Mouse (Mus musculus) hindbrain, embryonic 14.5 days (tissue): ENCODE measurements around the gene Glb1. TPM values are rescaled to one million over a fixed set of nuclear protein-coding genes. Genes with fewer than 3 reads are reported as not detected.

Experiments
- ATAC-seq: fragments of 200-750 bp; cut with Nextera tagmentation; 2 replicates; pipeline ENCODE4 v1.8.0; 2017; ENCODE audit warnings: moderate number of reproducible peaks, mild to moderate bottlenecking, moderate TSS enrichment, moderate library complexity; ENCODE audit not compliant: low FRiP score
- DNase-seq: peaks from one replicate; pipeline ENCODE4 v3.0.0-alpha.2; 2015; ENCODE audit warnings: low spot score
- H3K27ac ChIP-seq: fragments of 300-500 bp; sonication (generic); 2 replicates; pipeline ENCODE4 v1.5.1; 2014; ENCODE audit warnings: mild to moderate bottlenecking, moderate library complexity
- H3K27me3 ChIP-seq: fragments of 300-500 bp; sonication (generic); 2 replicates; pipeline ENCODE4 v1.6.1; 2014; ENCODE audit warnings: mild to moderate bottlenecking, low read length, mixed read lengths; ENCODE audit not compliant: control insufficient read depth, insufficient read depth
- H3K36me3 ChIP-seq: fragments of 300-500 bp; sonication (generic); replicated peaks from 2 replicates; pipeline ENCODE4 v1.6.1; 2014; ENCODE audit not compliant: control insufficient read depth, insufficient read depth
- H3K4me1 ChIP-seq: fragments of 300-500 bp; sonication (generic); replicated peaks from 2 replicates; pipeline ENCODE4 v1.6.1; 2014; ENCODE audit warnings: antibody characterized with exemption, low read length, mixed read lengths; ENCODE audit not compliant: control insufficient read depth, insufficient read depth
- H3K4me2 ChIP-seq: fragments of 300-500 bp; sonication (generic); replicated peaks from 2 replicates; pipeline ENCODE4 v1.6.1; 2014; ENCODE audit warnings: mild to moderate bottlenecking, moderate library complexity
- H3K4me3 ChIP-seq: fragments of 300-500 bp; sonication (generic); replicated peaks from 2 replicates; pipeline ENCODE4 v1.5.1; 2014; ENCODE audit warnings: mild to moderate bottlenecking, low read length
- H3K9ac ChIP-seq: fragments of 300-500 bp; sonication (generic); 2 replicates; pipeline ENCODE4 v1.6.1; 2014
- H3K9me3 ChIP-seq: fragments of 300-500 bp; sonication (generic); 2 replicates; pipeline ENCODE4 v1.6.1; 2016; ENCODE audit warnings: low read length; ENCODE audit not compliant: control insufficient read depth
- whole genome bisulfite sequencing: fragments of 180-500 bp; shearing (Covaris S2); extraction: QIAGEN DNeasy Blood & Tissue Kit; methylation state at CpG from one replicate; pipeline ENCODE4 v1.1.7; 2014; 5-methylcytosine and 5-hydroxymethylcytosine counted together
- polyA plus RNA-seq: library from polyadenylated mRNA; unstranded; fragments of >200 nt; fragmentation: Nextera tagmentation; extraction: Ambion mirVana; gene quantifications from 2 replicates; pipeline ENCODE4 v1.2.1, GENCODE M21; 2014

Glb1 gene
- polyA plus RNA-seq, 1 experiment from 2014 or later, result 36.2 TPM

DNA sequence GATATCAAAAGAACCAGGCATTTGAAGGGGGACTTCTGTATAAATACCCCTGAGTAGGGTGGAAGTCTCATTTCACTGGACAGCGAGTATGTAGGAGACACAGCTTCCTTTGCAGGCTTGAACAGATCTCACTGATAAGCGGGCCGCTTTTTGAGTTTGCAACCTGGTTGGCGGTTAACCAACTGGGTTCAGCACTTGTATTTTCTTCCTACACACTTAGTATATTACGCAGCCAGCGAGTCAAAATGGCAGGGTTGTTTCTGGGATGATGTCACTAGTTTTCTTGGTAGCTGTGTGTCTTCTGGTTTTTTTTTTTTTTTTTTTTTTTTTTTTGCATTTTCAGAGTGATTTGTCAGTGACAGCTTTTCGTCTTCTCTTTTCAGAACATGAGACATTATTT lies 20.9 kb downstream of the Glb1 start:
- H3K4me3 ChIP-seq, result no peak overlapping the region
- H3K9me3 ChIP-seq, result no peaks in the 10 kb centered on the region
- H3K4me2 ChIP-seq, result no peak overlapping the region
- no peaks in the 10 kb centered on the region for H3K27me3 ChIP-seq
- H3K36me3 ChIP-seq, result peaks cover 12% of the 10 kb centered on the region
- H3K9ac ChIP-seq, result no peak overlapping the region
- ATAC-seq (no peak), DNase-seq (no peak)
- H3K27ac ChIP-seq, result no peak overlapping the region
- H3K4me1 ChIP-seq, result no peaks in the 10 kb centered on the region
- 97% methylated on average over 7 of the region's 7 CpGs for WGBS

DNA sequence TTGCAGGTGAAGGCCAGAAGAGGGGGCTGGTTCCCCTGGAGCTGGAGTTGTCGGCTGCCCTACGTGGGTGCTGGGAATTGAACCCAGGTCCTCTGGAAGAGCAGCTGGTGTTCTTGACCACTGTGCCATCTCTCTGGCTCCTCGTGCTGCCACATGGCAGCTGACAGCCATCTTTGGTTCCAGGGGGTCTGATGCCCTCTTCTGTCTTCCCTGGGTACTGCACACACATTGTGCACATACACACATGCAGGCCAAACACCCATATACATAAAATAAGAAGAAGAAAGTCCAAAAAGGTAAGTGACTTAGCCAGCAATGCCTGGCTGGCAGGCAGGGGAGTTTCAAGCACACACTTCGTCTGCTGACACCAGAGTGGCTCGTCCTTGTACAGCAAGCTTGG lies 24.7 kb downstream of the Glb1 start:
- Histone ChIP-seq H3K36me3 (peaks cover 16% of the 10 kb centered on the region; the same call in 1 of the 2 replicates), H3K4me1 (no peaks in the 10 kb centered on the region), H3K9me3 (no peaks in the 10 kb centered on the region), H3K27ac (no peak overlapping the region), H3K4me2 (no peak overlapping the region), H3K4me3 (no peak overlapping the region), H3K27me3 (no peaks in the 10 kb centered on the region), H3K9ac (no peak overlapping the region)
- 96% methylated on average over 5 of the region's 5 CpGs for WGBS
- DNase-seq (no peak), ATAC-seq (no peak)

DNA sequence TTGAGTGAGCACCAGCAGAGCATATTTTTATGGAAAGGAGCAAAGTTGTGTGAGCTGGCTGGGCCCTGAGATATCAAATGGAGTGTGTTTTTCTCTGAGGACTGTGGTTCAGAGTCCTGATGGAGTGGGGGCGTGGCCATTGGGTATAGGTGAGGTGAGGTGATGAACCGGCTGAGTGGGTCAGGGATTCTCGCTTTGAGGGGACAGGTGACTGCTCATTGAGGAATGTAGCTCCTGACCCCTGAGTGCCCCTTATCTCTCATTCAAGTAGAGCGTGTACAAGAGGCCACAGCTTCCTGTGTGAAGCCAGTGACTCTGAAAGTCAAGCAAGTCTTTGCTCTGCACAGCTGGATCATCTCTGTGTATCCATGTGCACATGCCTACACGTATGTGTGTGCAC lies 25.3 kb downstream of the Glb1 start:
- H3K4me2 ChIP-seq, result no peak overlapping the region
- H3K27ac ChIP-seq, result no peak overlapping the region
- DNase-seq (no peak), ATAC-seq (no peak)
- H3K27me3 ChIP-seq, result no peaks in the 10 kb centered on the region
- peaks cover 17% of the 10 kb centered on the region; the same call in 1 of the 2 replicates for H3K36me3 ChIP-seq
- 97% methylated on average over 5 of the region's 5 CpGs for WGBS
- H3K4me3 ChIP-seq, result no peak overlapping the region
- H3K9ac ChIP-seq, result no peak overlapping the region
- no peaks in the 10 kb centered on the region for H3K9me3 ChIP-seq
- H3K4me1 ChIP-seq, result no peaks in the 10 kb centered on the region

DNA sequence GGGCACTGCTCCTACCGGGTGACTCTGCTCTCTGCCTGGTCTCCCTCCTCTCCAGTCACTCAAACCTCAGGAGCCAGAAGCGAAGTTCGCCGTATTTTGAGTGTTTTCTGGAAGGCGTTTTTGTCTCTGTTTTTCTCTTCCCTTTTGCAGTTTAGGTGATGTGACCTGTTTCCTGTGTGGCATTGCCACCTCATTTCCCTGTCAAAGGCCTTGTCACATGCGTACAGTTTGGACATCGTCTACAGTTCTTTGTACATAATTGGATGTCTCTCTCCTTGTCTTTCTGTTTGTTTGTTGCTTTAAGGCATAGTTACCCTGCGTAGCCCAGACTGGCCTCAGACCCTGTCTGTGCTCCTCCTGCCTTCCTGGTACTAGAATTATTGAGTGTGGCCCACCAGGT lies 26.5 kb downstream of the Glb1 start:
- H3K27ac ChIP-seq, result no peak overlapping the region
- H3K4me3 ChIP-seq, result no peak overlapping the region
- H3K9me3 ChIP-seq, result no peaks in the 10 kb centered on the region
- peaks cover 17% of the 10 kb centered on the region; the same call in 1 of the 2 replicates for H3K36me3 ChIP-seq
- DNase-seq (no peak), ATAC-seq (no peak)
- H3K4me2 ChIP-seq, result no peak overlapping the region
- H3K9ac ChIP-seq, result no peak overlapping the region
- WGBS, result 94% methylated on average over 8 of the region's 8 CpGs
- H3K27me3 ChIP-seq, result no peaks in the 10 kb centered on the region
- H3K4me1 ChIP-seq, result no peaks in the 10 kb centered on the region

DNA sequence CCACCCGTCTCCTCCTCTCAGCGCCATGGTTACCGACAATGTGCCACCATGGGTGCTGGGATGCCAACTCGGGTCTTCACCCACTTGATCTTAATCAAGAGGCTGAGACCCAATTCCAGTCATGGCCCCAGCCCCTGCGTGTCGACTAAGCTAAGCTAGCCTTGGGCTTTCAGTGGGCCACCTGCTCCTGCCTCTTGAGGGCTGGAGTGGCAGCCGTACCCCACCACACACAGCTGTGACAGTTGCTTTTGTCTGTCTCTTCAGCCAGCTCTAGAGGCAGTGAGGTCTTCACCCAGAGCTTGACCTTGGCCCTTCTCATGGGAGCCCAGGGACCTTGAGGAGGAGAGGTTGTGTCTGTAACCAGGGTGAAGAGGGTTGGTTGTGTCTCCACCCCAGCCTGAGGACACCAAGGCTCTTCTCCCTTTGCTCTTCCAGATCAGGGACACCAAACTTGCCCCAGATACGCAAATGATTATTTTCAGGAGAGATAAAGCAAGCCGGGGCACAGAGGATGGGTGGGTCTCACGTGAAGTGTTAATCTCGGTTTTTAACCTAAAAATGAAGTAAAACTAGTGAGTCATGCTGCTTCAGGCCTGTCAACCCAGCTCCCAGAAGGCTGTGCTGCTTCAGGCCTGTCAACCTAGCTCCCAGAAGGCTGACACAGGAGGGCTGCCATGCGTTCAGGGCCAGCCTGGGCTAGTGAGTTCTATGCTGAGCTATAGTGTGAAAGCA lies 27.4 kb downstream of the Glb1 start:
- no peaks in the 10 kb centered on the region for H3K9me3 ChIP-seq
- WGBS, result 79% methylated on average over 12 of the region's 12 CpGs
- H3K36me3 ChIP-seq, result peaks cover 14% of the 10 kb centered on the region; the same call in 1 of the 2 replicates
- no peak for DNase-seq
- no peak for ATAC-seq
- no peak overlapping the region for H3K4me3 ChIP-seq
- no peak overlapping the region for H3K4me2 ChIP-seq
- H3K9ac ChIP-seq, result no peak overlapping the region
- H3K27ac ChIP-seq, result no peak overlapping the region
- no peaks in the 10 kb centered on the region for H3K27me3 ChIP-seq
- H3K4me1 ChIP-seq, result no peaks in the 10 kb centered on the region

DNA sequence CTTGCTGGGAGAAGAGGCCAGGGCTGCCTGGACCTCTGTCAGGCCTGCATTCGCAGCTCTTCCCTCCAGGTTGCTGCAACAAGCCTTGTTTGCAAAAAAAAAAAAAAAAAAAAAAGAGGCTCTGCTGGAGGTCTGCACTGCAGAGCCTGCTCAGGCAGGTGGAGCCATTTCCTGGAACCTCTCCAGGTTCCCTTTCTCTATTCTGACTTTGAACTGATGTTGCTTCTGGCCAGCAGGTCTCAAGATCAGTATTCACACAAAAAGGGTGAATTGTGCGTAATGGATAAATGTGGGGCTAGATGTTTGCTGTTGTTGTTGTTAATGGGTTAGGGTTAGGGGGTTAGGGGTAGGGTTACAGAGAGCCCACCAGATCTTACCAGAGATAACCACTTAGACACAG lies 34.8 kb downstream of the Glb1 start:
- Histone ChIP-seq H3K27ac (no peak overlapping the region), H3K4me1 (no peaks in the 10 kb centered on the region), H3K36me3 (0 out of 2 replicates have a peak, but pooled peaks cover 10% of the 10 kb centered on the region), H3K9ac (no peak overlapping the region), H3K9me3 (peaks cover 10% of the 10 kb centered on the region; the same call in 1 of the 2 replicates), H3K27me3 (no peaks in the 10 kb centered on the region), H3K4me3 (no peak overlapping the region), H3K4me2 (no peak overlapping the region)
- DNase-seq (no peak), ATAC-seq (no peak)
- 85% methylated on average over 2 of the region's 2 CpGs for WGBS

DNA sequence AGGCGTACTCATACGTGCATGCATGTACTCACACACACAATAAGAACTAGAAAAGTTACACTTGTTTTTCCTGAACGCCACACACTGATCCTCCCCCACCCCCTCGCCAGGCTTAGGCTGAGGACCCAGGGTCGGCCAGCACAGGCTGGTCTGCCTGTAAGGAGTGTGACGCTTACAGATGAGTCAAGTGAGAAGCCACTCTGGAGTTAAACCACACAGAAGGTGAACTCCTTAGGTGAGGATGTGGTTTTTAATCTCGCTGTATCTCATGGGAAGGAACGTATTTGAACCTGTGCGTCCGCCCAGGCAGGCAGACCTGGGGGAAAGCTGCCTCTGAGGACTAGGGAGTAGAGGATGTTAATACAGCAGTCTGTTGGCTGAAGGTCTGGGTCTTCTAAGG lies 39.7 kb downstream of the Glb1 start:
- Histone ChIP-seq H3K36me3 (peaks cover 5% of the 10 kb centered on the region; the same call in 1 of the 2 replicates), H3K27ac (no peak overlapping the region), H3K4me2 (no peak overlapping the region), H3K27me3 (no peaks in the 10 kb centered on the region), H3K4me1 (no peaks in the 10 kb centered on the region), H3K9ac (no peak overlapping the region), H3K9me3 (peaks cover 10% of the 10 kb centered on the region; the same call in 1 of the 2 replicates), H3K4me3 (no peak overlapping the region)
- ATAC-seq, result no peak
- WGBS, result 86% methylated on average over 10 of the region's 10 CpGs
- no peak for DNase-seq

DNA sequence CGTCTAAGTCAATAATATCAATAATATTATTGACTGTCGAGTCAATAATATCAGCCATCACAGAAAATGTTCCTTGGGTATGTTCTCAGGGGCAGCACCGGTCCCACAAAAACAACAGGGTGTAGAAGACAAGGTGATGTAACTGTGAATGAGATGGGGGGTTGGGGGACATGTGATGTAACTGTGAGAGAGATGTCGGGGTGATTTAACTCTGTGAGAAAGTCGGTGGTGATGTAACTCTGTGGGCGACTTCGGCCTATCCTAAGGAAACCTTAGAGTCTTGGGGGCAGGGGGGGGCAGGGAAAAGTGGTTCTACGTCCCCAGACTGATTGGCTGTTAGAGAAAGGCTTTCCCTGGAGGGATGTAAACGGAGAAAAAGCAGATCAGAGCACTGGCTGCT lies 41.3 kb downstream of the Glb1 start:
- ATAC-seq (no peak), DNase-seq (no peak)
- H3K4me1 ChIP-seq, result no peaks in the 10 kb centered on the region
- no peak overlapping the region for H3K27ac ChIP-seq
- H3K9me3 ChIP-seq, result no peaks in the 10 kb centered on the region
- no peak overlapping the region for H3K4me2 ChIP-seq
- no peak overlapping the region for H3K9ac ChIP-seq
- H3K36me3 ChIP-seq, result peaks cover 2% of the 10 kb centered on the region; the same call in 1 of the 2 replicates
- WGBS, result 91% methylated on average over 9 of the region's 9 CpGs
- no peaks in the 10 kb centered on the region for H3K27me3 ChIP-seq
- no peak overlapping the region for H3K4me3 ChIP-seq

DNA sequence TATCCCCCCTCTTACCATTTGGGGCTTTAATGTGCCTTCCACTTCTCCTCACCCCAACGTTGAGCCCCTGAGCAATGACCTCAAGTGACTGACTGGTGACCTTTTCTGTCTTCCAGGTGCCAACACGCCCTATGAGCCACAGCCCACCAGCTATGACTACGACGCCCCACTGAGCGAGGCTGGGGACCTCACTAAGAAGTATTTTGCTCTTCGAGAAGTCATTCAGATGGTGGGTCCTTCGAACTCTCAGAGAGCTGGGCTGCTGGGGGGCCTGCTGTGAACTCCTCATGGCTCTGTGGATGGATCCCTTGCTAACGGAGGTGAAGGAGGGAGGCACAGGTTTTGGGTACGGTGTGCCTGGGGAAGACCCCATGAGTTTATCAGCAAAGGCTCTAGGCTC lies 42.0 kb downstream of the Glb1 start:
- H3K4me1 ChIP-seq, result no peaks in the 10 kb centered on the region
- no peak overlapping the region for H3K9ac ChIP-seq
- no peaks in the 10 kb centered on the region for H3K9me3 ChIP-seq
- H3K4me2 ChIP-seq, result no peak overlapping the region
- H3K27me3 ChIP-seq, result no peaks in the 10 kb centered on the region
- DNase-seq (no peak), ATAC-seq (no peak)
- 86% methylated on average over 9 of the region's 9 CpGs for WGBS
- no peak overlapping the region for H3K4me3 ChIP-seq
- peaks cover 2% of the 10 kb centered on the region; the same call in 1 of the 2 replicates for H3K36me3 ChIP-seq
- H3K27ac ChIP-seq, result no peak overlapping the region
